Mouse (Mus musculus) limb, embryonic 11.5 days (tissue): ENCODE data around the gene Cox7a1. TPM values are rescaled to one million over a fixed set of nuclear protein-coding genes. Genes with fewer than 3 reads are reported as not detected.

ENCODE experiments used
- ATAC-seq: fragments of 200-750 bp; cut with Nextera tagmentation; 2 replicates; pipeline ENCODE4 v1.8.0; 2017; ENCODE audit warnings: low read depth; ENCODE audit not compliant: insufficient number of reproducible peaks, low FRiP score, low TSS enrichment
- DNase-seq: peaks from one replicate; pipeline ENCODE4 v3.0.0-alpha.2; 2015; ENCODE audit warnings: low spot score
- H3K27ac ChIP-seq: fragments of 300-500 bp; sonication (generic); replicated peaks from 2 replicates; pipeline ENCODE4 v1.5.1; 2014; ENCODE audit warnings: low read depth, mild to moderate bottlenecking, low read length
- H3K27me3 ChIP-seq: fragments of 300-500 bp; sonication (generic); 2 replicates; pipeline ENCODE4 v1.6.1; 2014; ENCODE audit warnings: mild to moderate bottlenecking, low read length, mixed read lengths; ENCODE audit not compliant: control insufficient read depth, insufficient read depth
- H3K36me3 ChIP-seq: fragments of 300-500 bp; sonication (generic); 2 replicates; pipeline ENCODE4 v1.6.1; 2014; ENCODE audit warnings: mild to moderate bottlenecking, low read length, moderate library complexity, mixed read lengths; ENCODE audit not compliant: control insufficient read depth, insufficient read depth
- H3K4me1 ChIP-seq: fragments of 300-500 bp; sonication (generic); 2 replicates; pipeline ENCODE4 v1.6.1; 2014; ENCODE audit warnings: low read length, mixed read lengths; ENCODE audit not compliant: control insufficient read depth, insufficient read depth
- H3K4me2 ChIP-seq: fragments of 300-500 bp; sonication (generic); 2 replicates; pipeline ENCODE4 v1.6.1; 2014; ENCODE audit warnings: low read depth, mild to moderate bottlenecking, moderate library complexity; ENCODE audit not compliant: severe bottlenecking
- H3K4me3 ChIP-seq: fragments of 300-500 bp; sonication (generic); 2 replicates; pipeline ENCODE4 v1.5.1; 2014; ENCODE audit warnings: low read depth, low read length
- H3K9ac ChIP-seq: fragments of 300-500 bp; sonication (generic); 2 replicates; pipeline ENCODE4 v1.6.1; 2014; ENCODE audit warnings: mild to moderate bottlenecking, low read length
- H3K9me3 ChIP-seq: fragments of 300-500 bp; sonication (generic); 2 replicates; pipeline ENCODE4 v1.6.1; 2016; ENCODE audit warnings: low read length; ENCODE audit not compliant: control insufficient read depth
- WGBS: fragments of 180-500 bp; shearing (Covaris S2); extraction: QIAGEN DNeasy Blood & Tissue Kit; methylation state at CpG from one replicate; pipeline ENCODE4 v1.1.7; 2014; 5-methylcytosine and 5-hydroxymethylcytosine counted together
- polyA plus RNA-seq: library from polyadenylated mRNA; unstranded; fragments of >200 nt; fragmentation: Nextera tagmentation; extraction: Ambion mirVana; gene quantifications from 2 replicates; pipeline ENCODE4 v1.2.1, GENCODE M21; 2014

Cox7a1 gene
- polyA plus RNA-seq = 2.3 and 2.9 TPM in 2 replicates

DNA sequence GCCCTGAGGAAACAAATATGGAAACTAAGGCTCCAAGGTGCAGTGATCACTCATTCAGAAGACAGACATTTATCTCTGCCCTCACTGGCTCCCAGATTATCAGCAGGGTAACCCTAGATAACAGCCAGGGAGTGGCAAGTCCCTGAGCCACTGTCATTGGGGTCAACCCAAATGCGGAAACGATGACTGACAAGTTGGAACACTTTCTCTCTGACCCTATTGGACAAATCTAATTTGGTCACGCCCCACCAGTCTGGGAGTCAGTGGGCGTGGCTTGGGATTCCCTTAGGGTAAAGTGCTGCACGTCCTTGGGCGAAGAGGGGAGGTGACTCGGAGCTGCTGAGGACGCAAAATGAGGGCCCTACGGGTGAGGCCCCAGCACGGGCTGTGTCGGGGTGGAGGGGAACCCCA lies at the start of gene Cox7a1:
TSS of gene Cox7a1 (plus strand) at position 266 of the 411 bp plus-strand sequence.
- peak; percentile 37; the same call in 1 of the 2 replicates for ATAC-seq
- Histone ChIP-seq H3K27me3 (no peaks in the 10 kb centered on the region), H3K4me1 (no peaks in the 10 kb centered on the region), H3K36me3 (peaks cover 14% of the 10 kb centered on the region), H3K4me3 (no peak within 1 kb of the TSS), H3K9ac (no peak within 1 kb of the TSS), H3K4me2 (peak within 1 kb of the TSS; percentile 32), H3K9me3 (no peaks in the 10 kb centered on the region), H3K27ac (no peak within 1 kb of the TSS)
- WGBS = under 1% methylated on average over 11 of the region's 11 CpGs
- DNase-seq = peak; percentile 73

DNA sequence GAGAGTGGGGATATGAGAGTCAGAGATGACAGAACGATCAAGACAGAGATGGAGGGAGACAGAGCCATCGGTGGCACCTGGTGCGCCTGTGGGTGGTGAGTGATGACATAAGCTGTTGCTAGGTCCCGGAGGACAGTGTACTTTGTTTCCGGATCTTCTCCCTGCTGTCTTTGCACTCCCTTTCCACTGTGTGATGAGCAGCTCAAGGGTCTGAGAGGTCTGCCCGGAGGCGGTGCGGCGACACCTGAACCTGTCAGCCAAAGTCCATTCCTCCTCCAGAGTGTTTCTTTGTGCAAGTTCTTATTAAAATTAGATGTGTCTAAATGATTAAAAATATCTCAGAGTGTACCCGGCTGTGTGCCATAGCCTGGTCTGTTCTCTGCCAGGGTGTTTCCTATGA lies 47.1 kb upstream of the Cox7a1 start:
- WGBS = 93% methylated on average over 10 of the region's 10 CpGs
- 0 out of 2 replicates have a peak, but pooled peaks cover 2% of the 10 kb centered on the region for H3K9me3 ChIP-seq
- ATAC-seq = no peak

GRCm38 (mm10) chr7:30143170-30143554 lies 40.8 kb upstream of the Cox7a1 start:
- H3K4me1 ChIP-seq = peaks cover 3% of the 10 kb centered on the region; the same call in 1 of the 2 replicates
- ATAC-seq = no peak
- H3K36me3 ChIP-seq = peaks cover 6% of the 10 kb centered on the region
- H3K4me3 ChIP-seq = peak overlapping the region; percentile 41
- peak overlapping the region; percentile 61 for H3K4me2 ChIP-seq
- DNase-seq = no peak
- H3K9ac ChIP-seq = peak overlapping the region; percentile 66; the same call in 1 of the 2 replicates
- WGBS = 16% methylated on average over 8 of the region's 8 CpGs
- peak overlapping the region; percentile 78; the same call in 1 of the 2 replicates for H3K27ac ChIP-seq
- no peaks in the 10 kb centered on the region for H3K27me3 ChIP-seq
- H3K9me3 ChIP-seq = 0 out of 2 replicates have a peak, but pooled peaks cover 3% of the 10 kb centered on the region

More for the DNA sequence above, 47.1 kb upstream of the Cox7a1 start:
- DNase-seq = no peak
- no peaks in the 10 kb centered on the region for H3K27me3 ChIP-seq
- H3K4me3 ChIP-seq = no peak overlapping the region
- no peak overlapping the region for H3K27ac ChIP-seq
- peaks cover 17% of the 10 kb centered on the region for H3K36me3 ChIP-seq
- H3K4me2 ChIP-seq = no peak overlapping the region
- no peaks in the 10 kb centered on the region for H3K4me1 ChIP-seq
- no peak overlapping the region for H3K9ac ChIP-seq

DNA sequence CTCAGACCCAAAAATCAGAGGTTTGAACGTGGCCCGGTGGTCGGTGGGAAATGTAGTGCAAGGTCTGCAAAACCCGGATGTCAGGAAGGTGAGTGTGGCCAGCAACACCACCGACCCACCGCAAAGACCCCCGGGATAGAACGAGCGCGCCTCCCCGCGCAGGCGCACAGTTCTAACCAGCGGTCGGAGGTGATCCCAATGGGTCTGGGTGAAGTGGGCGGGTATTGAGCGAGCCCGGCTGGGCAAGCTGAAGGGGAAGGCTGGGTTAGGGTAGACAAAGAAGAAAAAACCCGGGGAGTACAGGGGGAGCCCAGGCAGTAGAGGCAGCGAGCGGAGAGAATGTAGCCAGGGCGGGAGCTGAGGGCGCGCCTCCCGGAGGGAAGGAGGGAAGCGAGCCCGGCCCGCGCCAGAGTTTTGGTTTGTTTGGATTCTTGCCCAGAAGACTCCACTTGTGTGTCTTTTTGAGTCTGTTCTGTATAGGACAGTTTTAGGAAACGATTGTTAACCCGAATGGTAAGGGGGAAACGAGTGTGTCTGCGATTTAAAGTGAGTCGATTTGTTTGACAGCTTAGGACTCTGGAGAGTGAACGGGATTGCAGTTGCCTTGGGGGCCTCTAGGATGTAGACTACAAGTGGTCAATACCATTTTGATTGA lies 40.3 kb upstream of the Cox7a1 start:
- peak; percentile 92 for DNase-seq
- 3% methylated on average over 35 of the region's 35 CpGs for whole genome bisulfite sequencing
- peak overlapping the region; percentile 61 for H3K4me2 ChIP-seq
- H3K9me3 ChIP-seq = 0 out of 2 replicates have a peak, but pooled peaks cover 3% of the 10 kb centered on the region
- peak; percentile 94 for ATAC-seq
- H3K36me3 ChIP-seq = peaks cover 11% of the 10 kb centered on the region
- H3K27me3 ChIP-seq = no peaks in the 10 kb centered on the region
- H3K4me3 ChIP-seq = peak overlapping the region; percentile 41
- peak overlapping the region; percentile 66 for H3K9ac ChIP-seq
- peak overlapping the region; percentile 78 for H3K27ac ChIP-seq
- H3K4me1 ChIP-seq = peaks cover 3% of the 10 kb centered on the region; the same call in 1 of the 2 replicates

DNA sequence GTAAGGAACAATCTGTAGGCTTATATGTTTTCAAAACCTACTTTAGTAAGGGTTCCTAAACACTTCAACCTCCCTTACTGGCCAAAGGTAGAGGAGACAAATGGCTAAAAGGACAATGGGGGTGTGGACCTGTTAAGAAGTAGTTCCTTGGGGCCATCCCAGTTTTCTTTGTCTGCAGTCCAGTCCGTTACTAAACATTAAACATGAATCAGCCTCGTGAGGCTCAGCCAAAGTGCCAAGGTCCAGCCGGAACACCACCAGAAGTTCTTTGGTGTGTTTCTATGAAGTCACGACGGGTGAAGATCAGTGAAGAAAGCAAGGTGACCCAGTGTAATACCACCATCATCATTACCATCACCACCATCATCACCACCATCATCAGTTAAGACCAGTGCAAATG lies 36.9 kb upstream of the Cox7a1 start:
- Histone ChIP-seq H3K4me1 (peaks cover 3% of the 10 kb centered on the region; the same call in 1 of the 2 replicates), H3K27me3 (no peaks in the 10 kb centered on the region), H3K36me3 (peaks cover 21% of the 10 kb centered on the region), H3K9me3 (peaks cover 19% of the 10 kb centered on the region), H3K27ac (no peak overlapping the region), H3K4me3 (no peak overlapping the region), H3K9ac (no peak overlapping the region), H3K4me2 (no peak overlapping the region)
- ATAC-seq (no peak), DNase-seq (no peak)
- 95% methylated on average over 5 of the region's 5 CpGs for WGBS

DNA sequence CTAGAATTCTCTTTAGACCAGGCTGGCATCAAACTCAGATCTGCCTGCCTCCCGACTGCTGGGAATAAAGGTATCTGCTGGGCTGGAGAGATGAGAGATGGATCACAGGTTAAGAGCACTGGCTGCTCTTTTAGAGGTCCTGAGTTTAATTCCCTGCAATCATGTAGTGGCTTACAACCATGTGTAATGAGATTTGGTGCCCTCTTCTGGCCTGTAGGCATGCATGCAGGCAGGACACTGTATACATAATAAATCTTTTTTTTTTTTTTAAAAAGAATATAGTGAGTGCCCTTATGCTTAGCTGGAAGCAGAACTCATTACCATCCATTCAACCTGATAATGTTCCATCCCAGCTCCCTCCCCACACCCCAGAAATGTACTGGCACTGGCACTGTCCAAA lies 29.9 kb upstream of the Cox7a1 start:
- H3K27ac ChIP-seq = no peak overlapping the region
- H3K9me3 ChIP-seq = peaks cover 50% of the 10 kb centered on the region
- no peak overlapping the region for H3K4me2 ChIP-seq
- H3K4me3 ChIP-seq = no peak overlapping the region
- DNase-seq (no peak), ATAC-seq (no peak)
- H3K27me3 ChIP-seq = no peaks in the 10 kb centered on the region
- WGBS = 97% methylated on average over 1 of the region's 1 CpGs
- no peaks in the 10 kb centered on the region for H3K4me1 ChIP-seq
- peaks cover 36% of the 10 kb centered on the region for H3K36me3 ChIP-seq
- H3K9ac ChIP-seq = no peak overlapping the region

GRCm38 (mm10) chr7:30155507-30155906 lies 28.4 kb upstream of the Cox7a1 start:
- H3K4me2 ChIP-seq = no peak overlapping the region
- H3K36me3 ChIP-seq = peaks cover 45% of the 10 kb centered on the region

DNA sequence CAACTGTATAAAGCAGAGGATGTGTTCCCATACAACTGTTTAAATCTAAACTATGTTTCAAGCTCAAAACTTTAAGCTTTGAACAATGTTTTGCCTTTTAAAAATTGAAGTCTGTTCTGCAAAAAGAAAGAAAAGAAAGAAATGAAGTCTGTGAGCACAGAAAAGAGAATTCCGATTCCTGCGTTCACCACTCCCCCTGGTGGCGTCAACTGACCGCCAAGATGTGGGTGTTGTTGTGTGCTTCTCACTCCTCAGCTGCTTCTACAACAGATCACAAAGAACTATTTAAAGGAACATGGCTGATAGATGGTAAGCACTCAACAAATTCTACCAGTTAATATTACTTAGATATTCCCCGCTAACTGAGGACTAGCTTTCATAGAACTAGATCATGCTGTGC lies 20.8 kb upstream of the Cox7a1 start:
- peaks cover 82% of the 10 kb centered on the region for H3K36me3 ChIP-seq
- no peak overlapping the region for H3K4me2 ChIP-seq
- H3K9me3 ChIP-seq = peaks cover 74% of the 10 kb centered on the region
- 95% methylated on average over 5 of the region's 5 CpGs for WGBS
- H3K4me1 ChIP-seq = no peaks in the 10 kb centered on the region
- ATAC-seq (no peak), DNase-seq (no peak)
- H3K9ac ChIP-seq = no peak overlapping the region
- H3K27me3 ChIP-seq = no peaks in the 10 kb centered on the region
- H3K27ac ChIP-seq = no peak overlapping the region
- no peak overlapping the region for H3K4me3 ChIP-seq

More at GRCm38 (mm10) chr7:30155507-30155906, 28.4 kb upstream of the Cox7a1 start:
- Histone ChIP-seq H3K27me3 (no peaks in the 10 kb centered on the region), H3K4me3 (no peak overlapping the region), H3K4me1 (no peaks in the 10 kb centered on the region), H3K9ac (no peak overlapping the region), H3K27ac (no peak overlapping the region), H3K9me3 (peaks cover 52% of the 10 kb centered on the region)
- 96% methylated on average over 3 of the region's 3 CpGs for WGBS
- DNase-seq (no peak), ATAC-seq (no peak)
